Mouse (Mus musculus): ENCODE measurements around the gene Kat2b.

- TF ChIP-seq CTCF (IDR thresholded peaks at IDR 0.05; ENCODE audit: insufficient read depth, low read length), result no peak
- TF ChIP-seq POLR2A (IDR thresholded peaks at IDR 0.05; ENCODE audit: borderline replicate concordance, extremely low read depth, low read depth, low read length), result no peak
These were observed 151.8 kb downstream of the Kat2b start for GRCm38 (mm10) chr17:53718474-53718873.

Data from lung, adult 2 months (tissue).